Mouse (Mus musculus) embryonic fibroblast, embryonic 13.5 days (primary cell): ENCODE measurements around the gene Polr3h.

Experiments
- CTCF ChIP-seq: IDR thresholded peaks from 2 replicates; pipeline ENCODE4 v1.5.1; 2011; ENCODE audit warnings: mild to moderate bottlenecking, control low read depth, low read length, moderate library complexity, borderline replicate concordance; ENCODE audit not compliant: insufficient read depth
- POLR2A ChIP-seq: IDR thresholded peaks from 2 replicates; pipeline ENCODE4 v1.6.1; 2011; ENCODE audit warnings: low read depth, mild to moderate bottlenecking, control low read depth, low read length, moderate library complexity

GRCm38 (mm10) chr15:81839634-81840033 lies 86.4 kb downstream of the Polr3h start:
- TF ChIP-seq POLR2A, result no peak
- no peak for TF ChIP-seq CTCF
